Mouse (Mus musculus): ENCODE results near the gene Cacna1a. TPM values are rescaled to one million over a fixed set of nuclear protein-coding genes. Genes with fewer than 3 reads are reported as not detected.

Gene Cacna1a
- total RNA-seq, 2 experiments from 2014 or later = not detected

- no peak for ATAC-seq (replicated peaks; ENCODE audit: low FRiP score, poor library complexity, severe bottlenecking)
These were observed 132.8 kb downstream of the Cacna1a start for GRCm38 (mm10) chr8:84520999-84521398.

DNA sequence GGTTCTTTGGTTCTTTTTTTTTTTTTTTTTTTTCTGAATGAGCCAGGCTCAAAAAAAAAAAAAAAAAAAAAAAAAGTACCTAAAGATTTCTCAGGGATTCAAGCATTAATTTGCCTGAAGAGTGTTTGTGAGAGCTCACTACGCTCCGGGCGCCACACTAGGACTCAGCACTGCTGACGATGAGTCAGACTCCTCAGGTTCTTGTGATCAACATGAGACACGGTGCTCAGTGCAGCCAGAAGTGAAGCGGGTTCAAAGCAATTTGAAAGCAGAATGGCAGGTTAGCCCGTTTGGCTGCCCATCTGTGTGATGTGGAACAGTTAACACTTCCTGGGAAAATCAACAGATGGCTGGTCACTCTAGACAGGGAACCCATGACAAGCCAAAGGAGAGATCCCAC lies 139.8 kb downstream of the Cacna1a start:
- no peak for ATAC-seq (replicated peaks; ENCODE audit: low FRiP score, poor library complexity, severe bottlenecking)

DNA sequence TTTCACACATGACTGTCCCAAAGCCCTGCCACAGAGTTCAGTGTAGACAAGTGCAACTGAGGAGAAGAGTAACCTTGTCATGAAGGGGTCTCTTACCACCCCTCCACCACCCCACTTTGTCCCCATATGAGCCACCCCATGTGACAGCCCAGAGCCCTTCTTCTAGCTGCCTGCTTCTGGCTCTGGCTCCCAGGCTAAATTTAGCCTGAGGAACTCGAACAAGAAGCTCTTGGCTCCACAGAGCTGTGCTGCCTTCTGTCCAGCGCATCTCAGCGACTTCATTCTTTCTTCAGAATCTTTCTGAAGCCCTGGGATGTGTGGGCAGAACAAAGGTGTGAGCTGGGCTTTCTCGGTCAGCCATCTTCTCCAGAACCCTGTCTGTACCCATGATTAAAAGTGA lies 141.3 kb downstream of the Cacna1a start:
- ATAC-seq (replicated peaks; ENCODE audit: low FRiP score, poor library complexity, severe bottlenecking) = no peak

DNA sequence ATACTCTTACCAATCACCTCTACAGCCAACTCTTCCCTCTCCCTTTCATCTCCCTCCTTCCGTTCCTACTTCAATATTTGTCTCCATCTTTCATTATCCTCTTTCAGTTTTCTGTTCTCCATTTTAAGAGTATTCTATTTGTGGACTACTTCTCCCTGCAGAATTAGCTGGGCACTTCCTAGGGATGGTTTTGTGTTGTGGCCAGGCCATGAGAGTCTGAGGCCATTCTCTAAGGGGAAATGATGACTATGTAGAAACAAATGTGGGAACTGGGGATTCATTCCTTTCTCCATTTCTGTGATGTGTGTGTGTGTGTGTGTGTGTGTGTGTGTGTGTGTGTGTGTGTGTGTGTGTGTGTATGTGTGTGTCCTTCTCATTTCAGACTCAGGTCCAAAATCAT lies 144.5 kb downstream of the Cacna1a start:
- ATAC-seq (replicated peaks; ENCODE audit: low FRiP score, poor library complexity, severe bottlenecking) = no peak

GRCm38 (mm10) chr8:84533341-84533740 lies 145.1 kb downstream of the Cacna1a start:
- ATAC-seq (replicated peaks; ENCODE audit: low FRiP score, poor library complexity, severe bottlenecking) = no peak

- ATAC-seq (replicated peaks; ENCODE audit: low FRiP score, poor library complexity, severe bottlenecking) = no peak
These were observed 148.7 kb downstream of the Cacna1a start for GRCm38 (mm10) chr8:84536917-84537316.

DNA sequence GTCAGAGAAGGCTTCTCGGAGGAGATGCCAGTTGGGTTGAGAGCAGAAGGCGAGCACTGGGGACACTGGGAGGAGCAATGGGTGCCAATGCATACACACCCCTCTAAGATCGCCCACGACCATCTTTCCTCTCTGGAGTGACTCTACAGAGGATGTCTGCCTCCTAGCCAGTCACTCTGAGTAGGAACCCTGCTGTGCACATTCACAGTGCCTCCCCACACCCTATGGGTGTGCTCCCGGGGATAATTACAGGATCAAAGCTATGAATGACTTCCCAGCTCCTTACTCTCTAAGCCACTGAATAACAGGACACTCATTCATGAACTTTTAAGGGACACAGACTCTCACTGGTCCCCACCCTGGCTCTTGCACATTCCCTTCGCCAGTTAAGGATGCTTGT lies 151.1 kb downstream of the Cacna1a start:
- ATAC-seq (replicated peaks; ENCODE audit: low FRiP score, poor library complexity, severe bottlenecking) = no peak

DNA sequence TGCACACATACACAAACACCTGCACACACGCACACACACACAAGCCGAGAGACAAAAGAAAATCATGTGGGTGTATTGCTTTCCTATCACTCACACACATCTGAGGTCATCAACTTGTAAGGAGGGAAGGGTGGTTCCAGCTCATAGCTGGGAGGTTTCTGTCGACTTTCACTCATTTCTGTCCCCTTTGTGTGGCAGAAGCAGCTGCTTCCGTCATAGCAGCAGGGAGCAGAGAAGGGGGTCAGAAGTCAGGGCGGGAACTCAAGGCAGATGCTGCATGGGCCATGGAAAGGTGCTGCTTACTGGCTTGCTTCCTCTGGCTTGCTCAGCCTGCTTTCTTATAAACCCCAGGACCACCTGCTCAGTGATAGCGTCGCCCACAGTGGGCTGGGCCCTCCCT lies 154.2 kb downstream of the Cacna1a start:
- ATAC-seq (replicated peaks; ENCODE audit: low FRiP score, poor library complexity, severe bottlenecking) = no peak

DNA sequence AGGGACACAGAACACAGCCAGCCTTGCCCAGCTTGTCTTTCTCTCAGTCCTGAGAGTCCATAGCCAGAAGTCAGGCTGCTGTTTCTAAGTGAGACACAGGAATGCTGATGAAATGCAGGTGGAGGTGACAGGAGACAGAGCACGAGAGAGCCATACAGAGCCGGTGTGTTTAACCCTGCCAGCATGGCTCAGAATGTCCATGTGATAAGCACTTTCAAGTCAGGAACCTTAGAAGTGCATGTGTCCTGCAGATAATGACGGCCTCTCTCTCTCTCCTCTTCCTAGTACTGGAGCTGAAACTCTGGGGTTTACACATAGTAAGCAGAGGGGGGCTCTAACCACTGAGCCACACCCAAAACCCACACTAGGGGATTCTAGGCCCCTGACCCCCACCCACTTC lies 157.3 kb downstream of the Cacna1a start:
- ATAC-seq (replicated peaks; ENCODE audit: low FRiP score, poor library complexity, severe bottlenecking) = 0 out of 2 replicates have a peak, but pooled peaks have one; percentile 7

- no peak for ATAC-seq (replicated peaks; ENCODE audit: low FRiP score, poor library complexity, severe bottlenecking)
These were observed 164.2 kb downstream of the Cacna1a start for GRCm38 (mm10) chr8:84552457-84552856.

GRCm38 (mm10) chr8:84553106-84553505 lies 164.9 kb downstream of the Cacna1a start:
- no peak for ATAC-seq (replicated peaks; ENCODE audit: low FRiP score, poor library complexity, severe bottlenecking)

DNA sequence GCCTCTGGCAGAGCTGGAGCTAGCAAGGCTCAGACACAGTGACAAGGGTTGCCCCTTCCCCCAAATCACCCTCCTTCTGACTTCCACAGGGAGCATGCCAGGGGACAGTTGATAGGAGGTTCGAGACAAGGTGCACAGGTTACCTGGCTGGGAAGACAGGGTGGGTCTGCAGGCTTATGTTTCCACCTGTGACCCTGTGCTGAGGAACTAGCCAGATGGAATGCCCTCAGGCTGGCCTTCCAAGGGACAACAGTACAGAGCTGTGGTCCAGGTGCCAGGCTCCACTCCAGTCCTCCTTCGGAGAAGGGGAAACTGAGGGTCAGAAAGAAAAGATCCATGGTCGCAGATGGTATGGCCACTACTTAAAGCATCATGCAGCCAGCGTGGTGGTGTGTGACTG lies 165.4 kb downstream of the Cacna1a start:
- ATAC-seq (replicated peaks; ENCODE audit: low FRiP score, poor library complexity, severe bottlenecking) = no peak

GRCm38 (mm10) chr8:84554301-84555027 lies 166.2 kb downstream of the Cacna1a start:
- peak; percentile 58 for ATAC-seq (replicated peaks; ENCODE audit: low FRiP score, poor library complexity, severe bottlenecking)

DNA sequence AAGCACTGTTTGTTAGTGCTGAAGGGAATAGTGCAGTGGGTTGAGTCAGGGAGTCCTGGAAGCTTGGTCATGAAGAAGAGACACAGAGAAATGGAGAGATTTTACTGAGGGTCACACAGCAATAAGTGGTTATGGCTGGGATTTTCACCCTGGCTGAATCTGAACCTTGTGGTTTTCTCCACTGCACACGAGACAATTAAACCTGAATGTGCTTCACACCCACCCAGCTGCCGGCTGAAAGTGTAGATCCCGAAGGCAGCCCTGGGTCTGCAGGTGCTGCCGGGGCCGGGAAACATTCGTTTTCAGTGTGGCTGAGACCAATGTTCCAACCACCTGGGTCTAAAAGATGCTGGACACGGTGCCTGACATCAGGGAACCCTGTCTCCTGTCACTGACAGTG lies 167.0 kb downstream of the Cacna1a start:
- ATAC-seq (replicated peaks; ENCODE audit: low FRiP score, poor library complexity, severe bottlenecking) = no peak

DNA sequence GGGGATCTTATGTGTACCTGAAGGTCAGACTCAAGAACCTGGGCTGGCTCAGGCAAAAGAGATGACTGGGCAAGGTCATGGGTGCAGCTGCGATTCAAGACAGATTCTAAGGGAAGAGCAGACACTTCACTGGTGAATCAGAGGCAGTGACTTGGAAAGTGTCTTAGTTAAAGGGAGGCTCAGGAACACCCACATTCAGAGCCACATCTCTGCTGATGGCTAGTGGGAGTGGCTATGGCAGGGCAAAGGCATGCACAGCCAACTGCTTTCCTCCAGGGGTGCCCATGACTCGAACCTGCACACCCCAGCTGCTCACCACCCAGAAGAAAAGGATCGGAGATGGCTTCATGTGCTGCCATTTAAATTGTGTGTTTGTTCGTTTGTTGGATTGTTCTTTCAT lies 169.7 kb downstream of the Cacna1a start:
- no peak for ATAC-seq (replicated peaks; ENCODE audit: low FRiP score, poor library complexity, severe bottlenecking)

- no peak for ATAC-seq (replicated peaks; ENCODE audit: low FRiP score, poor library complexity, severe bottlenecking)
These were observed 170.9 kb downstream of the Cacna1a start for GRCm38 (mm10) chr8:84559121-84559604.

- no peak for ATAC-seq (replicated peaks; ENCODE audit: low FRiP score, poor library complexity, severe bottlenecking)
These were observed 173.5 kb downstream of the Cacna1a start for GRCm38 (mm10) chr8:84561698-84562097.

- ATAC-seq (replicated peaks; ENCODE audit: low FRiP score, poor library complexity, severe bottlenecking) = no peak
These were observed 175.8 kb downstream of the Cacna1a start for GRCm38 (mm10) chr8:84564042-84564441.

GRCm38 (mm10) chr8:84565577-84566360 lies 177.5 kb downstream of the Cacna1a start:
- no peak for ATAC-seq (replicated peaks; ENCODE audit: low FRiP score, poor library complexity, severe bottlenecking)

GRCm38 (mm10) chr8:84566816-84567413 lies 178.7 kb downstream of the Cacna1a start:
- ATAC-seq (replicated peaks; ENCODE audit: low FRiP score, poor library complexity, severe bottlenecking) = no peak

DNA sequence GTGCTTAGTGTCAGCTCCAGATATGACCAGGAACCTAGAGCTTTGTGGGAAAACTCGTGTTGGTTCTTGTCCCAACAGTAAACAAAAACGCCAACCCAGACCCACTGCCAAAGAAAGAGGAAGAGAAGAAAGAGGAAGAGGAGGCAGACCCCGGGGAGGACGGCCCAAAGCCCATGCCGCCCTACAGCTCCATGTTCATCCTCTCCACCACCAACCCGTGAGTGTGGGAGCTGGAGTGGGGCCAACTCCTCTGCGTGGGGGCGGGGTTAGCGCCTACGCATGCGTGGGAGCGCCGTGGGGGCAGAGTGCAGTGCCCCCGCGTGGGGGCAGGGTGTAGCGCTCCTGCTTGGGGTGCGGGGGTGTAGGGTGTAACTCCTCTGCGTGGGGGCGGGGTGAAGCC lies 179.3 kb downstream of the Cacna1a start:
- ATAC-seq (replicated peaks; ENCODE audit: low FRiP score, poor library complexity, severe bottlenecking) = peak; percentile 39
